In the genomic region with DNA sequence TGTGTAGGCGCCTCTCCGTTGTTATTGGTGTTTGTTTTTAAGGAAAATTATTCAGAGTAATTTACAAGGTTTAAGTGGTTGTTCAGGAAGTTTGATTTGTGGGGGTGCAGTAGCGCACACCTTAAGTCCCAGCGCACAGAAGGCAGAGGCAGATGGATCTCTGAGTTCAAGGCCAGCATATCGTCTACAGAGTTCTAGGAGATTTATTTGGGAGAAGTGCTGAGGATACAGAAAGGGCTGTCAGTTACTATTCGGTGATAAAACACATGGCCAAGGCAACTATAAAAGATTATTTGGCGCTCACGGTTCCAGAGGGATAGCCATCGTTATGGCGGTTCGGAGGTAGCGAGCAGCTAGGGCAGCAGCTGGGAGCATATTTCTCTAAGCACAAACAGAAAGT, we compare ENCODE assay signal across 7 mouse cellular contexts. TPM values are rescaled to one million over a fixed set of nuclear protein-coding genes. Genes with fewer than 3 reads are reported as not detected.
A peak's percentile ranks its signal among the peaks of the same experiment; 100 is the strongest.
DNase-seq lines count a peak whose midpoint lies in the region; ATAC-seq and TF ChIP-seq lines count a peak whose summit lies in the region.

No protein-coding gene starts in this region.

- no peak for TF ChIP-seq POLR2A in spleen, adult 2 months (IDR thresholded peaks at IDR 0.05; ENCODE audit: low read depth, low read length)

- 10% methylated on average over 12 of the region's 12 CpGs for WGBS in spleen, adult 2 months
- 18% methylated on average over 12 of the region's 12 CpGs for WGBS in embryonic facial prominence, embryonic 12.5 days
- WGBS in intestine, embryonic 16.5 days: 7% methylated on average over 12 of the region's 12 CpGs
- 8% methylated on average over 12 of the region's 12 CpGs for WGBS in neural tube, embryonic 15.5 days

- H3K27me3 ChIP-seq in spleen, adult 2 months (ENCODE audit: control insufficient read depth, insufficient read depth, low read length): no peaks in the 10 kb centered on the region
- no peaks in the 10 kb centered on the region for H3K27me3 ChIP-seq in embryonic facial prominence, embryonic 12.5 days
- no peaks in the 10 kb centered on the region for H3K27me3 ChIP-seq in intestine, embryonic 16.5 days (replicated peaks; ENCODE audit: control insufficient read depth, insufficient read depth, low read length)
- no peaks in the 10 kb centered on the region for H3K27me3 ChIP-seq in neural tube, embryonic 15.5 days (replicated peaks)

- no peak for TF ChIP-seq CTCF in spleen, adult 2 months (IDR thresholded peaks at IDR 0.05; ENCODE audit: extremely low read depth, insufficient read depth, insufficient read length, insufficient replicate concordance)

- H3K9me3 ChIP-seq in embryonic facial prominence, embryonic 12.5 days: no peaks in the 10 kb centered on the region
- H3K9me3 ChIP-seq in intestine, embryonic 16.5 days (ENCODE audit: control insufficient read depth, low read length): no peaks in the 10 kb centered on the region
- no peaks in the 10 kb centered on the region for H3K9me3 ChIP-seq in neural tube, embryonic 15.5 days (replicated peaks)

- no peak for ATAC-seq in embryonic facial prominence, embryonic 12.5 days (ENCODE audit: insufficient number of reproducible peaks, insufficient read depth, low FRiP score, low TSS enrichment)
- ATAC-seq in intestine, embryonic 16.5 days: no peak
- no peak for ATAC-seq in neural tube, embryonic 15.5 days (ENCODE audit: low FRiP score)

- no peaks in the 10 kb centered on the region; the same call in 1 of the 2 replicates for H3K4me1 ChIP-seq in spleen, adult 2 months (ENCODE audit: control insufficient read depth, insufficient read depth, insufficient read length)
- peaks cover 12% of the 10 kb centered on the region; the same call in 1 of the 2 replicates for H3K4me1 ChIP-seq in embryonic facial prominence, embryonic 12.5 days
- peaks cover 18% of the 10 kb centered on the region for H3K4me1 ChIP-seq in intestine, embryonic 16.5 days (ENCODE audit: control insufficient read depth, insufficient read depth, low read length)
- H3K4me1 ChIP-seq in neural tube, embryonic 15.5 days: peaks cover 23% of the 10 kb centered on the region

- H3K36me3 ChIP-seq in spleen, adult 2 months (ENCODE audit: control insufficient read depth, insufficient read depth, low read length): 0 out of 2 replicates have a peak, but pooled peaks cover 3% of the 10 kb centered on the region
- H3K36me3 ChIP-seq in embryonic facial prominence, embryonic 12.5 days: peaks cover 14% of the 10 kb centered on the region
- 0 out of 2 replicates have a peak, but pooled peaks cover 3% of the 10 kb centered on the region for H3K36me3 ChIP-seq in intestine, embryonic 16.5 days (ENCODE audit: control insufficient read depth, insufficient read depth, low read length)
- peaks cover 11% of the 10 kb centered on the region for H3K36me3 ChIP-seq in neural tube, embryonic 15.5 days

- peak overlapping the region; percentile 65 for H3K4me2 ChIP-seq in embryonic facial prominence, embryonic 12.5 days (replicated peaks)
- H3K4me2 ChIP-seq in intestine, embryonic 16.5 days (ENCODE audit: low read depth, low read length): peak overlapping the region; percentile 54
- peak overlapping the region; percentile 62 for H3K4me2 ChIP-seq in neural tube, embryonic 15.5 days

- no peak for DNase-seq in spleen, adult 2 months (ENCODE audit: low read depth in 1 of 2, low spot score in 2 of 2)
- no peak for DNase-seq in spleen, adult 18-20 months
- no peak for DNase-seq in layer of hippocampus, postnatal 10 days (ENCODE audit: low spot score in 2 of 2)
- no peak for DNase-seq in right cerebral cortex, adult 18-20 months

- H3K27ac ChIP-seq in spleen, adult 2 months (ENCODE audit: insufficient read depth, low read length): no peak overlapping the region
- H3K27ac ChIP-seq in embryonic facial prominence, embryonic 12.5 days: peak overlapping the region; percentile 88
- peak overlapping the region; percentile 81; the same call in 1 of the 2 replicates for H3K27ac ChIP-seq in intestine, embryonic 16.5 days (ENCODE audit: low read length)
- peak overlapping the region; percentile 82; the same call in 1 of the 2 replicates for H3K27ac ChIP-seq in neural tube, embryonic 15.5 days (replicated peaks)

- peak overlapping the region; percentile 73 for H3K9ac ChIP-seq in embryonic facial prominence, embryonic 12.5 days
- peak overlapping the region; percentile 80 for H3K9ac ChIP-seq in intestine, embryonic 16.5 days (ENCODE audit: low read depth, low read length)
- H3K9ac ChIP-seq in neural tube, embryonic 15.5 days (replicated peaks): peak overlapping the region; percentile 77

- H3K4me3 ChIP-seq in spleen, adult 2 months (ENCODE audit: extremely low read depth, insufficient read depth, insufficient read length): peak overlapping the region; percentile 73
- H3K4me3 ChIP-seq in embryonic facial prominence, embryonic 12.5 days: peak overlapping the region; percentile 83
- peak overlapping the region; percentile 90 for H3K4me3 ChIP-seq in intestine, embryonic 16.5 days (ENCODE audit: low read length)
- peak overlapping the region; percentile 85 for H3K4me3 ChIP-seq in neural tube, embryonic 15.5 days (replicated peaks)

RNA-seq across cellular contexts. Expression of a gene that starts 0.5 kb away (rescaled TPM):
- 4.7 and 6.0 TPM in 2 replicates for polyA plus RNA-seq in spleen, adult 2 months (2012; rRNA removed)
- polyA plus RNA-seq in embryonic facial prominence, embryonic 12.5 days (2016; fragmentation: Nextera tagmentation; extraction: Ambion mirVana): 79.4 and 88.8 TPM in 2 replicates
- polyA plus RNA-seq in intestine, embryonic 16.5 days (2015; fragmentation: Nextera tagmentation; extraction: Ambion mirVana): 136 and 142 TPM in 2 replicates
- 52.7 and 66.7 TPM in 2 replicates for polyA plus RNA-seq in neural tube, embryonic 15.5 days (2015; fragmentation: Nextera tagmentation; extraction: Ambion mirVana)
- total RNA-seq in layer of hippocampus, postnatal 10 days (2021): 10 to 100 TPM; 21.3 to 23.0 TPM

RNA-seq across cellular contexts. Expression of a gene that starts 1.0 kb away (rescaled TPM):
- 7.7 and 8.6 TPM in 2 replicates for polyA plus RNA-seq in spleen, adult 2 months (2012; rRNA removed)
- 46.6 and 49.8 TPM in 2 replicates for polyA plus RNA-seq in embryonic facial prominence, embryonic 12.5 days (2016; fragmentation: Nextera tagmentation; extraction: Ambion mirVana)
- 18.5 and 18.9 TPM in 2 replicates for polyA plus RNA-seq in intestine, embryonic 16.5 days (2015; fragmentation: Nextera tagmentation; extraction: Ambion mirVana)
- polyA plus RNA-seq in neural tube, embryonic 15.5 days (2015; fragmentation: Nextera tagmentation; extraction: Ambion mirVana): 38.4 and 45.3 TPM in 2 replicates
- 10 to 100 TPM; 29.8 to 31.8 TPM for total RNA-seq in layer of hippocampus, postnatal 10 days (2021)
